Mouse (Mus musculus): ENCODE data around the gene Ifrd1. TPM values are rescaled to one million over a fixed set of nuclear protein-coding genes. Genes with fewer than 3 reads are reported as not detected.

Ifrd1 gene
- 46.9 and 47.6 TPM in 2 replicates for polyA plus RNA-seq (2012; ENCODE audit: low replicate concordance)

DNA sequence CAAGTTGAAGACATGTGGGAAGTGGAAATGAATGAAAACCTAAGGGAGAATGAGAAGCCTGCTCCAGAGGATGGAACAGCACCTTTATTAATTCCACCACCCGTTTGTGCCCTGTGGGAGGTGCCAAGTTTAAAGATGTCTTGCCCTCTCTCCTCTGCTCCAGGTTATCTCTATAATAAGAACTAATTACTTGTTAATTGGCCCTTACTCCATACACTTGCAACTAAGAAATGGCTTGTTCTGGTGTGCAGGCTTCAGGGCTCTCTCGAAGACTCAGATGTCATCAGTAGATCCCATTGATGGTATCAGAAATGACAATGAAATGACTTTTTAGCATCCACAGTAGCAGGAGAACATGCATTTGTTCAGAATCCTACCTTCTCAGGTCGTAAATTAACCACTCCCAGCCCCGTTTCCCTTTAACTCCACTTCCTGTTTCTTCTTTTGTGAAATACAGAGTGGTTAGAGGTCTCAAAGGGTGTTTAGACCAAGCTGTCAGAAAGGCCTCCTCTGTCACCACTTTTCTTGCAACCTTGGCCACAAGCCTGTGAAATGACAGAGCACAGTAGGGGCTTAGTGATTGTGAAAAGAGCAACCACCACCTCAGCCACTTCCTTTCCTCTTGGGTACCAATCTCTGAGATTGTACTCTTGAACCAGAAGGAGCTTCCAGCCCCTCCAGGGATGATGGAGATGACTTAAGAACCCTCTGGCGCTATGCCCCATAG, at the start of gene Ifrd1:
Gene Ifrd1 (minus strand): TSS at position 51 of the 727 bp plus-strand sequence.

DNA sequence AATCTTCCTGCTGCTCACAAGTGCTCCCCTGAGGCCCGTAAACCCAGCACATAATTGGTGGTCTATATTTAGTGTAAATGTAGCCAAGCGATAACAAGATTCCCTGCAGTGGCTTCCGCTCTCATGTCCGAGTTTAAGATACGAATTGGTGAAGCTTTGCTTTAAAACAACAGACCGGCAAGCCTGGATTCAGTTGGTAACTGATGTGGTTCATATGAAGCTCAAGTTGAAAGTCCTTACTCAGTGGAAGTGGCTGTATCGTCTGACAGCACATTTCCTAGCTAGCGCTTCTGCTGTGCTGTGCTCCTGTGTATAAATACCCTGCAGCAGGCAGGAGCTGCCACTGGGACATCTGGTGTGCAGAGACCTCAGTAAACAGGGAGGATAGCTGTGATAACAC, 49.0 kb downstream of the Ifrd1 start, which contains the start of gene Lsmem1:
Gene Lsmem1 (minus strand): TSS at position 189 of the 400 bp plus-strand sequence.

Other genes starting within 250 kb of the Ifrd1 start
- gene Arl4a, start 210.5 kb downstream of the Ifrd1 start, polyA plus RNA-seq (2012; ENCODE audit: low replicate concordance) = 29.7 and 42.0 TPM in 2 replicates
- 0.21 TPM in 1 of 2 replicates, not detected in the other for gene Scin, start 114.3 kb downstream of the Ifrd1 start, polyA plus RNA-seq (2012; ENCODE audit: low replicate concordance)
- not detected in 2 replicates for gene Lsmem1, start 49.0 kb downstream of the Ifrd1 start, polyA plus RNA-seq (2012; ENCODE audit: low replicate concordance)
- 0.63 and 1.0 TPM in 2 replicates for gene Zfp277, start 197.4 kb upstream of the Ifrd1 start, polyA plus RNA-seq (2012; ENCODE audit: low replicate concordance)
- 0.47 and 0.84 TPM in 2 replicates for gene Dock4, start 197.4 kb upstream of the Ifrd1 start, polyA plus RNA-seq (2012; ENCODE audit: low replicate concordance)

All from leukemia stem cell, adult 10-12 weeks (primary cell).